Mouse (Mus musculus): ENCODE data around the gene Olfr275. TPM values are rescaled to one million over a fixed set of nuclear protein-coding genes. Genes with fewer than 3 reads are reported as not detected.
"Not testable (repeated sequence)": the region's sequence is repeated elsewhere in the genome, so short reads cannot be mapped to it uniquely, and the experiment has no call there.

The Olfr275 gene
- not detected for total RNA-seq (2021)
- long read RNA-seq: 0 reads

DNA sequence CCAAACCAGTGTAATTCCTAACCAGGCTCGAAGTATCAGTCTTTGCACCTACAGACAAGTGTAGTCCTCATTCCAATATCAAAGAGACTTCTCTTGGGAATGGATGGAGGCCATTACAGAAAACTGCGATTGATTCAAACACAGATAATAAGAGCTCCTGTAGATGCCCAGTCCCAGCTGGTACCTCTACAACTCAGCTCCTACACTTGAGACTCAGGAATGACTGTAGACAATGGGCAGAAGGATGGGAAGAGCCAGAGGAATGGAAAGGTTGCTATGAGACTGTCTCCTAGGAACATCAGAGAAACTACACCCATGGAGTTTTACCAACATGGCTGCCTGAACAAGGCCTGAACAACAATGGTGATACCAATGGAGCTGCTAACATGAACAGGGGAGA is at the start of gene Olfr275:
TSS of gene Olfr275 (plus strand) at position 301 of the 400 bp plus-strand sequence.
- DNase-seq (ENCODE audit: low spot score in 2 of 2): no peak

DNA sequence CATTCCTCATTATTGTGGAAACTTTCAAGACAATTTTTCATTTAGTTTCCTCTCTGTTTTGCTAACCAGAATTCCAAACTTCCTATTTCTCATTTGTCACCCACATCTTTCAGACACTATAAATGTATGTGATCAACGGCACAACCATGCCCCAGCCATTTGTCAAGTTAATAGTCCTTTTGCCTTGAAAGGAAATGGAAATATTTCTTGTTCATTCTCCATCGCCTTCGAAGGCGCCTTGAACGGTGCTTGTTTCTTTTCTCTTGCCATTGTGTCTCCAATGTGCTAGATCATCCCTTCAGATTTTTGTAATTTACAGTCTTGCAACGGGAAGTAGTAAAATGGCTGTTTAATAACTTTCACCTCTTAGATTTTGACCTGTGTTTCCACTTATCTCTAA is 48.8 kb upstream of the Olfr275 start:
- no peak for DNase-seq (ENCODE audit: low spot score in 2 of 2)

DNA sequence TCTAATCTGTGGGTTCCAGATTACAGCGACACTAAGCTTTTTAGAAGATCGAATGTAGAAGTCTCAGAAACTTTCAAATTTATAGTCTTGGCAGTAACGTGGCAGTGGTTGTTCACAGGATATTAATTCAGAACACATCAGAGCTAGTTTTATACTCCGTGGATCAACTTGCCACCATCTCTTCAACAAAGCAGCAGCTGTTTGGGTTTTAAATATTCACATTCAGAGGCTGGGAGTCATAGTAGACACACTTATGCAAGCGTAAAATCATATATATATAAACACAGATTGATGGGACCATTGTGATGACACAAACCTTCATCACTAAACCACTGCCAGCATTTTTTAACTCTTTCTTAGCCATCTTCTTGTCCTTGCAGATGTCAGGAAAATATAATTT is 42.2 kb upstream of the Olfr275 start:
- no peak for DNase-seq (ENCODE audit: low spot score in 2 of 2)

DNA sequence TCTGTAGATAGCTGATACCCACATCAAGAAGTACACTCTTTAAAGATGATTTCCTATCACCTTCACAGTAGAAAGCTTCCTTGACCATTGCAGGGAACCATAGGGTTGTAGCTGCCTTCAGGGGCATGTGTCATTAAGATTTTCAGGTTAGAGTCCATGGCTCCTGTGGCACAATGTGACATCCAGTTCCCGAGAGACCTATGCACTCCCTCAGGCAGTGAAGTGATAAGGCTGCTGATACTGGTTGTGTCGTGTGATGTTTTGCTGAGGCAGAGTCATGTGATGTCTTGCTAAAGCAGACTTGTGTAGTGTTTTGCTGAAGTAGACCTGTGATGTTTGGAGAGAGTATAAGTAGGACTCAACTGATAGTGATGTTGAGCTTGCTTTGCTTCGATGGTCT is 14.4 kb upstream of the Olfr275 start:
- no peak for DNase-seq (ENCODE audit: low spot score in 2 of 2)

DNA sequence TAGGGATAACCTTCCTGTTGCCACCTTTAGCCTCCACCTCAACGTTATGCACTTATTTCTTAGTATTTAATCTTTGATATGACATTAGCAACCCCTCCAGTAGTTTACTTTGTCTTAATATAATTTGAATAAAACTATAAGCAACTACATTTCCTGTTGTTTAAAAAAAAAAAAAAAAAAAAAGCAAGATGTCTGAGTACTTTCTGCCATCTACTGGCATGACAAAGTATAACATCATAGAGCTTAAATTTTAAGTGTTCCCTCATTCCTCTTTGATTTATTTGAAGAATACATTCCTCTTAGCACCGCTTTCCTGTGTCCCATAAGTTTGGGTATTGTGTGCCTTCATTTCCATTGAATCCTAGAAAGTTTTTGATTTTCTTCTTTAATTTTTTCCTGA is 2.5 kb upstream of the Olfr275 start:
- DNase-seq (ENCODE audit: low spot score in 2 of 2): no peak

DNA sequence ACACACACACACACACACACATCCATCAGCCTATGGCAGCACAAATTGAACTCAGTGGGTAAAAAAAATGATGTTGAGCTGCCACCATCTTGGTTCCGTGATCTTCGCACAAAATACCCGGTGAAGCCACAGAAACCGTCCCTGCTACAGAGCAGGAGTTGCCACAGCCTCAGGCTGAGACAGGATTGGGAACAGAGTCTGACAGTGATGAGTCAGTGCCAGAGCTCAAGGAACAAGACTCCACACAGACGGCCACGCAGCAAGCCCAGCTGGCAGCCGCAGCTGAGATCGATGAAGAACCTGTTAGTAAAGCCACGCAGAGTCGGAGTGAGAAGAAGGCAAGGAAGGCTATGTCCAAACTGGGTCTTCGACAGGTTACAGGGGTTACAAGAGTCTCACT is 7.0 kb downstream of the Olfr275 start:
- DNase-seq (ENCODE audit: low spot score in 2 of 2): no peak

DNA sequence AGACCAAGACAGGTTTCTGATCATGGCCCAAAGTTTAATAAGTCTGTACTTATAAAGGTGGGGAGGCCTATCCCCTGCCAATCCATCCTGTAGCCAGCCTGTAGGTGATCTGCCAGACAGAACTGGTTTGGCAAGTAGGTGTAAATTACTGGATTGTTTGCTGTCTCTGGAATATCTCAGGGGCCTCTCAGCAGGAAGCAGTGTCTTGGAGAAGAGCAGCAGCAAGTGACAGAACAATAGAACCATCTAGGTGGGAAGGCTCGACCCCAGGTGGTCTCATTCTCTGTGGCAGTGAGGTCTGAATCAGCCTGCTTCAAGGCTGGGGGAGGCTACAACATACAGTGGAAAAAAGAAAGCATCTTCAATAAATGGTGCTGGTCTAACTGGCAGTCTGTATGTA is 31.0 kb downstream of the Olfr275 start:
- not testable (repeated sequence) for DNase-seq (ENCODE audit: low spot score in 2 of 2)

DNA sequence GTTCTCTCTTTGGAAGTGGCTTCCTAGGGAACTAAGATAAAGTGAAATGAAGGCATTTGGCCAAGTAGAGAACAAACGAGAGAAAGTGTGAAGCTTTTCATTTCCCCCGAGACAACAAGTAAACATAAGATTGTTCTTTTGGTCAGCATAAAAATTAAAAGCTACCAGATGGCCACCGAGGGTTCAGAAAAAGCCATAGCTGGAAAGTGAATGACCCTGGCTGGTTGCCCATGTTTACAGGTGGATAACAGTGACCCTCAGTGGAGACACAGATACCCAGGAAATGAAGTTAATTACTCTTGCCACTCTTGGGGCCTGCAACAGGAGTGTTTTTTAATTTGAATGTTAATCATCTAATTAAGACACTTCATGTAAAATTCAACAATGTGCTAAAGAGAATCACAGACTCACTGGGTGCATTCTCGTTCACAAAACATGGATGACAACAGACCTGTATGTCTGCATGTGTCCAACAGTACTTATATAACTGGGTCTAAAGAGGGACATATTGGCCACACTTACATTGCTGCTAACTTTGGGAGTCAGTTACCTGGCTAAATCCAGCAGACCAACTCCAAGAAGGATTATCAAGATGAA is 34.7 kb downstream of the Olfr275 start:
- DNase-seq (ENCODE audit: low spot score in 2 of 2): no peak

GRCm38 (mm10) chr4:52849672-52850071 is 35.3 kb downstream of the Olfr275 start:
- no peak for DNase-seq (ENCODE audit: low spot score in 2 of 2)

GRCm38 (mm10) chr4:52859136-52859535 is 44.7 kb downstream of the Olfr275 start, which contains the start of gene Olfr273:
Gene Olfr273, minus strand, starts transcription at chr4:52859236.
- DNase-seq (ENCODE audit: low spot score in 2 of 2): no peak

- DNase-seq (ENCODE audit: low spot score in 2 of 2): no peak
Measured at GRCm38 (mm10) chr4:52864156-52864555, 49.8 kb downstream of the Olfr275 start.

Other genes starting within 250 kb of the Olfr275 start
- not detected for gene Toporsl, start 218.3 kb upstream of the Olfr275 start, total RNA-seq (2021)
- gene Olfr273, start 44.6 kb downstream of the Olfr275 start, total RNA-seq (2021): not detected
- not detected for gene Olfr272, start 104.6 kb downstream of the Olfr275 start, total RNA-seq (2021)
- gene Olfr270, start 149.9 kb downstream of the Olfr275 start, total RNA-seq (2021): not detected
- gene Nipsnap3a, start 174.7 kb downstream of the Olfr275 start, total RNA-seq (2021): not detected
- gene Nipsnap3b, start 197.3 kb downstream of the Olfr275 start, total RNA-seq (2021): 10 to 100 TPM; 29.9 to 31.9 TPM

Data from layer of hippocampus, postnatal 10 days (tissue).